Mouse (Mus musculus) kidney, adult 11 months (tissue): Measurements from ENCODE around the gene Dusp10.
A peak's percentile ranks its signal among the peaks of the same experiment; 100 is the strongest.

Experiments used
- DNase-seq: peaks from one replicate; pipeline ENCODE4 v3.0.0; 2022

The Dusp10 gene

DNA sequence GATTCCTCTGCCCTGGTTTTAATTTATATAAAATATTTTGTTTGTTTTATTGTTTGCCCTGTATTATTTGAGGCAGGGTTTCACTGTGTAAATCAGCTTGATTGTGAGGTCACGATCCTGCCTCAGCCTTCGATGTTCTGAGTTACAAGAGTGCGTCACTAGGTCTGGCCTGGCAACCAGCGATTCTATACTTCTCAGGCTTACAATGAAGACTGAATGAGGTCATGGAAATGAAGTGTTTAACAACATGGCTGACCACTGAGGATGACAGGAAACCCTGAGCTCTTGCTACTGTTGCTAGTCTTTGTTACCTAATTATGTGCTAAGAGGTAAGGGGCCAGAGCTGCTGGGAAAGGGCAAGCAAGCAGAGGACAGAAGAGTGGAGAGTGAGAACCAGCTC lies at the start of gene Dusp10:
Dusp10 (plus strand) TSS at position 197 of the 400 bp plus-strand sequence.
- no peak for DNase-seq

- no peak for DNase-seq
Observed at GRCm38 (mm10) chr1:183965341-183965740, 47.8 kb upstream of the Dusp10 start.

DNA sequence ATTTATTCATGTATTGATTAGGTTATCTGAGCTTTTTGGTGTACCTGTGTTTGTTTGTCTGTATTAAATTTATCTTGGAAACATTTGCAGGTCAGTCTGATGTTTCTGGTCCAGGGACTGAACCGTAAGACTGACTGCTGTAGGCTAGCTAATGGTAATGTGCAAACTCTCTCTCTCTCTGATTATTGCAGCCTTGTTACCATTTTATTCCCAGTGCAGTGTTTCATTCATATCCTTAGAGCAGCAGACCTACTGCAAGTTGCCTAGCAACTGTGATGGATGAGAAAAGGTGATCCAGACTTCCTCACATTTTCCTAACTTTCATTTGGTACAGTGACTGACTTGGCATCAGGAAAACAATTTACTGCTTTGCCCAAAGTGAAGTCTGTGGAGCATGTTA lies 43.8 kb upstream of the Dusp10 start:
- DNase-seq, result no peak

DNA sequence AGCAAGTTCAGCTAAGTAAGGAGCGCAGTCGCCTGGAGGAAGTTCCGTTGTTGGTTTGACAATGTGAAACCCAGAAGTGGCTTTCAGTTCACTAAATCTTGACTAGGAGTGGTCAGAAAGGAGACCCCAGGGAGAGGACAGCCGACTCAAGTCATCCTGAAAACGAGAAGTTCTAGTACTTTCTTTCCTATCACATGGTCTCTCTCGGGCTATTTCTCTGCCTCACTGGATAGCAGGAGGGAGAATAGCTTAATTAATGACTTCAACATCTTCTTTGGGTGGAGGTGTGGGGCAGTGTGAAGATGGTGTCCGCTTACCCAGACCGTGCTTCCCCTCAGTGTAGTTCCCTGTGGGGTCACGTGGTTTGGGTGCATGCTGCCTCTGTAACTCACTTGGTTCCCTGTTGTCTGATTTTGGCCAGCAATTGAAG lies 33.3 kb upstream of the Dusp10 start:
- DNase-seq, result peak; percentile 4

- DNase-seq, result no peak
Observed at GRCm38 (mm10) chr1:183982108-183982507, 31.0 kb upstream of the Dusp10 start.

DNA sequence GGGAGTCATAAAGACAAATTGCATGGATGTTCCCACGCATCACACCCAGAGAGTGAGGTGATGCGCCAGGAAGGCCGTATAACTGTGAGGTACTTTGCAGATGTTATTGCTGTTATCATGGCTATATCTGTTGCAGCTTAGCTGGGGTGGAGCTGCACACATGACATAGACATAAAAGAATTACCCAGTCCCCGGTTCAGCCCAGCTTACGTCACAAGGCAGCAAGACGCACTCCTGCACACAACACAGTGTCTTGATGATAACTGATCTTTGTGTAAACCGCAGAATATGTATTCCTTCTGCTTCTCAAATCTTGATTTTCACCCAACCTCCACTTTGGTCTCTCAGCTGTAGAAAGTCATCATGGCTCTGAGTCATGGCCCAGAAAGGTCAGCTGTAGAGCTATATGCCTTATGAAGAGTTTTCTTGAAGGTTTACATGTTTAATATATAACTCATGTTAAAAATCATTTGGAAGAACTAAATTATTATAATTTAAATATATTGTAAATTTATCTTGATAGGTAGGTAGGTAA lies 25.3 kb upstream of the Dusp10 start:
- no peak for DNase-seq

DNA sequence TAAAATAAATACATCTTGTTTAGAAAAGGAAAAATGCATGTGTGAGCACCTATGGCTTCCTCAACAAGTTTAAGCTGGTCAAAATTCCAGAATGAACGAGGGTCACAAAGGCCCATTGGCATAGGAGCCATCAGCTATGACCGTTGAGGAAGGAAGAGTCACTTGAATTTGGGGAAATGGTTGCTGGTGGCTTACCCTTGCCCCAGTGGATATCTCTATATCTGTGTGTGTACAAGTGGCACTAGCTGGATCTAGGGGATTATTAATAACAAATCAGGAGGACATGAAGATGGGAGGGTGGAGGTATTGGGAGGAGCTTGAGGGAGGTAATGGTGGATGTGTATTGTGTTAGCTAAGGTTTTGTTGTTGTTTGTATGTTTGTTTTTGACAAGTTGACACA lies 21.2 kb upstream of the Dusp10 start:
- DNase-seq, result no peak

GRCm38 (mm10) chr1:183997207-183997606 lies 15.9 kb upstream of the Dusp10 start:
- DNase-seq, result no peak

GRCm38 (mm10) chr1:184002470-184002869 lies 10.6 kb upstream of the Dusp10 start:
- no peak for DNase-seq

DNA sequence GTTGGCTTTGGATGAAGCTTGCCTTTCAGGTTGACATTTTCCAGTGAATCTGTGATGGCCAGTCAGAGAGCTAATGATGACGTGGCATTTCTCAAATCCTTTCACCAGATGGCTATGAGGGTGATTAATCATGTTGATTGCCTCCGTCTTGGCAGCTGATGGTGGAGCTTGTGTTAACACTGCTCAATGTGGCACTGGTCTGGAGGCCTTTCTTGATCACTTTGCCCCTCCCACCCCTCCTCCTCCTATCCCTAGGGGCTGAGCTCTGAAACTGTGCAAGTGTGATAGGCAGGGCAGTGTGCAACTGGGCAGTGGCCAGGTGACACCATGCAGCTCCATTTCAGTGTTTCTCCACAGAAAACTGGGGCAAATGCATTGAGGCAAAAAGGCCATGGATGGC lies 8.8 kb upstream of the Dusp10 start:
- peak; percentile 3 for DNase-seq

DNA sequence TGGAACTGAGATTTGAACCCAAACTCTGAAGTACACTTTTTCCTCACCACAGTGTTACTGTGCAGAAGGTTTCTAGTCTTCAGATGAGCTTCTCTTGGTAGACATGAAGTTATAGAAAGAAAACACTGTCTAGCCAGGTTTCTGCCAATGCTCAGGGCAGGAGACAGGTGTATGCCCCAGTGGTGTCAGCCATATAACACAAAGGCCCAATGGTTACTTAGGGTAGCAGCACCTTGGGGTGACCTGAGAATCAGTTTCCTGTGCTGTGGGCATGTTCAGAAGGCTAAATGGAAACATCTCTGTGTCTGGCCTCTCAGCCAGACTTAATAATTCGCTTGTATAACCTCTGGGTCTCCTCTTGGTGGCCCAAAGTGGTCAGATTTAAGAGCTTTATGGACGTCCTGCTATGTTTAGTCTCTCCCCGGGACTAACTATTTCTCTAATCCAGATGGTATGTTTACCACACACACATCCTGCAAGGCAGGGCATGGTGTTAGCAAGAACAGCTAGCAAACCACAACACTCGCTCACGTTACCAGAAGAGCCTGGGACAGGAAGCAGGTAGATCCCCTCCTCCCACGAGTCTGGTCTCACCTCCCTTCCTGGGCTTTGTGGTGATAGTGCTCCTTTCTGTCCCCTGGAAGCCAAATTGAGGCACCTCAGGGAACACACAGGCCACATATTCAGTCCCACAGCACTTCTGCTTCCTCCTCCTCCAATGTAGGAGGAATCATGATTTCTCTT lies 7.6 kb upstream of the Dusp10 start:
- DNase-seq, result no peak

DNA sequence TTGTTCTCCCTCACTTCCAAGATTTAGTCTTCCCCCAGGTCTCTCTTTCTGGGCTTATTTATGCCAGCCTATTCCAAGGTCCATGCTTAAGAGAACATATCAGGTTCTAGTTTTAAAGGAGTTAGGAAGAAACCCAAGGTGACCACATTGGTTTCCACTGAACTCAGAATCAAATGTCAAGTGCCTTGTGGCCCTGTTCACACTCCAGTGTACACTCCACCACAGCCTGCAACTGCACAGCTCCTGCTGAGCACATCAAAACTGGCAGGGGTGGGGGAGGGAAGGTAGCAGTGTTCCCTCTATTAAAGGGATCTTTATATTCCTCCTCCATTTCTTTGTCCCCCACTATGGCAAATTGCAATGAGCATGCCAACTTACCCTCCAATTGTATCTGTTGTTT lies 7.0 kb upstream of the Dusp10 start:
- no peak for DNase-seq

- DNase-seq, result no peak
Observed at GRCm38 (mm10) chr1:184011311-184011710, 1.8 kb upstream of the Dusp10 start.

GRCm38 (mm10) chr1:184014091-184014490 lies 989 bp downstream of the Dusp10 start:
- no peak for DNase-seq

GRCm38 (mm10) chr1:184015995-184016730 lies 3.1 kb downstream of the Dusp10 start:
- DNase-seq, result no peak

- DNase-seq, result no peak
Observed at GRCm38 (mm10) chr1:184017606-184018005, 4.5 kb downstream of the Dusp10 start.

DNA sequence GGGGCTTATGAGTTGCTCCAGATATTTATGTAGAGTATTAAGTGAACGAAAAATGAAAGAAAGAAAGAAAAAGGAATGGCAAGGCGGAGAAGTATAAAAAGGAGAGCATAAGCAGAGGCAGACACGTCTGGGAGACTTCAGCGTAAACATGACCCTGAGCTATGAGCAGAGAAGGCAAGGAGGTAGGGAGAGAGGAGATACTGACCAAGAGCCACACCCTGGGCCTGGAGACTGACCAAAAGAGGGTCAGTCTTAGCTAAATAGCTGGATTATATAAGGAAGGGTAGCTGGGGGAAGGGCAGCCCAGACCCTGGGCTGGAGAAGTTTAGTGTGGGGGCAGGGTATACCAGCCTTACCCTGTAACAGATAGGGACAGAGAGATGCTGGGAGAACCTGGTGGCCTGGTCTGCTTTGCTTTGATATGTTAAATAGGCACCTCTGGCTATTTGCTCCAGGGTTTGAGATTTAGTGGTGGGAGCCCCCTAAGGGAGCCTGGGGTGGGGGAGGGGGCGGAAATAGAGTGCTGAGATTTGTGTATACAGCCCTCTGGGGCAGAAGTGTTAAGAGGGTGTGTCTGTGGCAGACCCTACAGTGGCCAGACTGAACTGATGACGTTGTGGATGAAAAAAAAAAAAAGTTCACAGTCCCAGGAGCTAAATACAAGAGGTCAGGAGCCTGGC lies 6.1 kb downstream of the Dusp10 start:
- no peak for DNase-seq

DNA sequence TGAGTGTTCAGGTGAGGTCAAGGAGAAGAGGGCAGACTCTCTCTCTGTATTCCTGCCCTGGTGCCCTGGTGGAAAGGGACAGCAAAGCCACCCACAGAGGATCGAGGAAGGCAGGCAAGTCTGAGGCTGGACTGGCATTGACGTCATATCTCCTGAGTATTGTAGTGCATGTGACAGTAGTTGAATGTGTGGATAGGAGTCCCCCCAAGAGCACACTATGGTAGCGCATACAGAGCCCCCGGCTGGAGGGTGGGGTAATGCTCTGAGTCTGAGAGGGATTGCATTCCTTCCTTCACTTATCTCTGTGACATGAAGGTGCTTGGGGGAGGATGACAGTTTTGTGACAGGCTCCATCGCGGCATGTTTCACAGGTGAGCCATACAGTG lies 6.6 kb downstream of the Dusp10 start:
- DNase-seq, result no peak

DNA sequence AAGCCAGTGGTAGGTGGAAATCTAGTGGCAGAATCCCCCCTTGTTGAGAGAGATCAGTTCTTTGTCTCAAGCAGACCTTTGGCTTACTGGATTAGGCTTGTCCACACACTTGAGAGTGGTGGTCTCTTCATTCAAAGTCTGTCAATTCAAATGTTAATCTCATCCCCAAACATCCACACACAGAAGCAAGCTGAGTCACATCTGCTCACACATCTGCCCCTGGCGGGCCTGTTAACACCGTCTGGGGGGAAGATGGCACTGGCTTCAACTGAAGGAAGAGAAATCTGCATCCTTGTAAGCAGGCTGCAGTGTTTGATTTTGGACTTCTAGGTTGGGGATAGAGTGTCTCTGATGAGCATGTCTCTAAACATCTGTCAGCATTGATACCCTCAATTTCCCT lies 10.9 kb downstream of the Dusp10 start:
- no peak for DNase-seq

DNA sequence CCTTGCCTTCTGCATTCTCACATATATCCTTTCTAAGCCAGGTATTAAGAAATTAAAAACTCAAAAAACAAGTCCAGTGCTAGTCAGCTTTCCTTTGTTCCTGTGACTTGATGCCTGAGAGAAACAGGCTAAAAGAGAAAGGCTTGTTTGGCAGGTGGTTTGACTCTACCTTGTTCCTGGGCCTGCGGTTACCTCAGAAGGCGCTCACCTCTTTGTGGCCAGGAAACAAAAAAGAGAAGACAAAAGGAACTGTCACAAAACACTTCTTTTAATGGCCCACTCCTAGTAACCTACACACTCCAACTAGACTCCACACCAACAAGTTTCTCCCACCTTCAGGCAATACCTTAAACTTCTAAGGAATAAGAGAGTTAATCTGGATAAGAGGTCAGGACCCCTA lies 11.5 kb downstream of the Dusp10 start:
- no peak for DNase-seq

DNA sequence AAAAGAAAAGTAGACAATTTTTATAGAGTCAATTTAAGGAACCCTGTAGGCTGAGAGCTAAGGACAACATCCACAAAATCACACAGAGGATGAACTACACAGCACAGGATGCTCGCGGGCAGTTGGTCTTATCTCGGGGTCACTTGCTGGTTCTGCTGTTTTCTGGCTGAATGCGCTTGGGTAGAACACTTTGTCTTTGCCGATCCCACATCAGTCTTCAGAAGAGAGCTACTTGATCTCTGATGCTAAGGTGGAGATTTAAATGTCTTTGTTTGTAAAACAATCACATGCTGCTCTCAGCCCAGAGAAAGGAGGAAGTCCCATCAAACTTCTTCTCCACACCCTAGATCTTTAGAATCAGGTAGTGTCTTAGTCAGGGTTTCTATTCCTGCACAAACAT lies 12.0 kb downstream of the Dusp10 start:
- no peak for DNase-seq

GRCm38 (mm10) chr1:184027039-184027438 lies 13.9 kb downstream of the Dusp10 start:
- no peak for DNase-seq

- DNase-seq, result no peak
Observed at GRCm38 (mm10) chr1:184030070-184030802, 17.1 kb downstream of the Dusp10 start.
